Mouse (Mus musculus): Measurements from ENCODE around the gene Cx3cr1.

- TF ChIP-seq CTCF (IDR thresholded peaks at IDR 0.05; ENCODE audit: borderline replicate concordance, extremely low read depth, insufficient read depth, insufficient read length) = no peak
- TF ChIP-seq POLR2A (IDR thresholded peaks at IDR 0.05; ENCODE audit: borderline replicate concordance, extremely low read depth, insufficient read depth, insufficient read length, poor library complexity, severe bottlenecking) = no peak
Observed at GRCm38 (mm10) chr9:119966221-119966910, 103.3 kb downstream of the Cx3cr1 start.

Data from brain, embryonic 14.5 days (tissue).